Mouse (Mus musculus) heart, postnatal 4 days (tissue): ENCODE data around the gene Grasp. TPM values are rescaled to one million over a fixed set of nuclear protein-coding genes. Genes with fewer than 3 reads are reported as not detected.
A peak's percentile ranks its signal among the peaks of the same experiment; 100 is the strongest.

ENCODE experiments used
- DNase-seq: peaks from one replicate; pipeline ENCODE4 v3.0.0; 2021
- total RNA-seq, 2 experiments: library from RNA; stranded (reverse); gene quantifications; 2 replicates each; pipeline ENCODE4 v1.2.3; 2021

Gene Grasp
- total RNA-seq, 2 experiments from 2014 or later = 13.9 to 15.1 TPM

DNA sequence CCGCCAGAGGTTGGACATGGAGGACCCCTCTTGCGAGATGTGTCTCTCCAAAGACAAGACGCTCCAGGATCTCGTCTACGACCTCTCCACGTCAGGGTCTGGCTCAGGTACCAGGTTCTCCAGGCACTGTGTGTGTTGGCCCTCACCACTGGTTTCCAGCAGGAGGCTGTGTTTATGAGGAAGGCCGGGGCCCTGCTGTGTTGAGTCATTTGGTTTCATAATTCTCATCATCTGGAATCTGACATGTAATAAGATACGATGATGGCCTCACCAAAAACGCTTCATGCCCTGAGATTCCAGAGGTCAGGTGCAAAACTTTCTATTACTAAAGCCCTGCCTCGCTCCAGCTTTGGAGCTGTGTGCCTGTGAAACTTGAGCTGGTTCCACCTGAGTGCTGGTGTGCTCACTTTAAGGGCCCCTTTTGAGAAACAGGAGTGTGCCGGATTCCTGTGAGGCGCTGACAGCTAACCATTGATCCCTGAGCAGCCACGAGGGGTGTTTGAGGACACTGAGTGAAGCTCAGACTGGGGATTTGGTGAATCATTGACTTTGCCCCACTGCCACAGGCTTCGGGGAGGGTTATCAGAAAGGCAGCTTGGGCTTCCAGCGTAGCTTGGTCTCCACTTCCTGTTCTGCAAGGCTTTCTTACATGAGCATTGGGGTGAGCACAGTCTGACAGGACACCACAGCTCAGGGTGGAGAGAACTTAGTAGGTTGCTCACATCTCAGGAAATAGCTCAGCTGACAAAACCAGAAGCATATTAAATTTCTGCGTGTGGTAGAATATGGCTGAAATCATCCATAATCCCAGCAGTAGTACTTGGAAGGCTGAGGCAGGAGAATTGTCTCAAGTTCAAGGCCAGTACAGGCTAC lies 28.8 kb upstream of the Grasp start:
- DNase-seq = no peak

- DNase-seq = no peak
Measured at GRCm38 (mm10) chr15:101196079-101196795, 27.8 kb upstream of the Grasp start.

GRCm38 (mm10) chr15:101196961-101197360 lies 27.0 kb upstream of the Grasp start:
- no peak for DNase-seq

DNA sequence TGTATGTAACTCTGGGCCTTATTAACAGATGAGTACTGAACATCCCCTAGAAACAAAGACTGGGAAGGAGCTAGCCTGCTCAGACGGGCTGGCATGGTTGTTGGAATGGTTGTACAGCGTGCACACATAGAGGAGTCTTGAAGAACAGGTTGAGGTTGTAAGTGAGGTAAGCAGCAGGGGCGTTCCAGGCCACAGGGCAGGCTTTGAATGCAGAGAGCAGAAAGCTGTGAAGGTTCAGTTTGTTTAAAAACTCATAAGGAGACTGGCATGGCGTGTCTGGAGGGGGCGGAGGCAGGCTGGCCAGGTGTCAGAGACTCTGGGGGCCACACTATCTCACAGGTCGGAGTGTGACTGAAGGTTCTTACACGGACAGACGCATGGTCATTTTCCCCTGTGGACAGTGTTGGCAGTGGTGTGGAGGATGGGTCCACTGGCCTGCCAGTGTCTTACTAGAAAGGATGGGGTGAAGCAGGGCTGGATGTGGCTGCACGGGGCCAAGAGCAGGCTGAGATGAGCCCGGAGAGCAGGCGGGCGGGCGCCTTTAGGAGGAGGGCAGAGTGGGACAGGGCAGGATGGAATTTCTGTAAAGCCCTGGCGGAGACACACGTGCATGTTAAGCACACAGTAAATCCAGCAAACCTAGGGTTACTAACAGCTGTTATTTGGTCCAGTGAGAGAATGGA lies 26.4 kb upstream of the Grasp start:
- no peak for DNase-seq

DNA sequence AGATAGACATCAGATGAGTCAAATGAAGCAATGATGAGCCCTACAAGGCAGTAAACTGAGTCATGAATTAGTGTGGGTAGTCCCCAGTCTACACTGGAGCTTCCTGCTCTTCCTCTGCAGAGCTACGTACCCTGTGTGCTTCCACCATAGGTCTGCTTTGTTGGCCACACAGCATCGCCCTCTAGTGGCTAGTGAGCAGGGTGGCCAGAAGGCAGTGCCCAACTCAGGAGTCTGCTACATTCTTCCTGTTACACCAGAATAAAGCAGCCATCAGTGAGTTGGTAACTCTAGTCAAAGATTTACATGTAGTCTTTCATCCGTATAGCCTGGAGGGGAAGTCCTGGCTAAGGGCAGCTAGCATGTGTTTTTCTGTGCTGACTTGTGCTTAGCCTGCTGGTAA lies 25.8 kb upstream of the Grasp start:
- DNase-seq = peak; percentile 81

DNA sequence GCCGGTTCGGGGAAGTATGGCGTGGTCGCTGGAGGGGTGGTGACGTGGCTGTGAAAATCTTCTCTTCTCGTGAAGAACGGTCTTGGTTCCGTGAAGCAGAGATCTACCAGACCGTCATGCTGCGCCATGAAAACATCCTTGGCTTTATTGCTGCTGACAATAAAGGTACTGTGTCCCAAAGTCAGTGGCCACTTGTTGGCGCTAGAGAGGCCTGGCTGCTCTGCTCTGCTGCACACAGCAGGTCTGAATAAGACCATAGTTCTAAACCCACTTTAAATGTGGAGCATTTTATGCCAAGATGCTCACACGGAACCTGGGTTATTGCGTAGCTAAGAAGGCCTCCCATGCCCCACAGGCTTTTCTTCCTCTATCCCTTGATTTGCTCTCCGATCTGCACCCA lies 25.1 kb upstream of the Grasp start:
- DNase-seq = no peak

- DNase-seq = no peak
Measured at GRCm38 (mm10) chr15:101200777-101201295, 23.2 kb upstream of the Grasp start.

- DNase-seq = no peak
Measured at GRCm38 (mm10) chr15:101201414-101201813, 22.6 kb upstream of the Grasp start.

- no peak for DNase-seq
Measured at GRCm38 (mm10) chr15:101203673-101204072, 20.3 kb upstream of the Grasp start.

DNA sequence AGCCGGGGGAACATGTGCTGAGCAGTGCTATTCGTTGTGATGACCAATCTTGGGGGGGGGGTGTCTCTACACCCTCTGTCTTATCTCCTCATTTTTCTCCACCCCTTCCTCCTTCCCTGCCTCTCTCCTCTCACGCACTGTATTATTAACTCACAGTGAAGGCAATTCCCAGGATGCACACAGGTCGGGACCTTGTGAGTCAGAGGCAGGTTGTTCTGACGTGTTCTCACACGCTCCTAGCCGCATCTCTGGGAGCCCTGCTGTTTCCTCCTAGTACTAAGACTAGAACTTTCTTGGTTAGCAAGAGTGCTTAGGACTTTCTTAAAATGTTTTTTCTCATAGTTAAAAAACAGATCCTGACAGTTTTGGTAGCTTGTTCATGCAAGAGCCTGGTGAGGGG lies 19.2 kb upstream of the Grasp start:
- no peak for DNase-seq

- peak; percentile 69 for DNase-seq
Measured at GRCm38 (mm10) chr15:101210228-101210627, 13.8 kb upstream of the Grasp start.

DNA sequence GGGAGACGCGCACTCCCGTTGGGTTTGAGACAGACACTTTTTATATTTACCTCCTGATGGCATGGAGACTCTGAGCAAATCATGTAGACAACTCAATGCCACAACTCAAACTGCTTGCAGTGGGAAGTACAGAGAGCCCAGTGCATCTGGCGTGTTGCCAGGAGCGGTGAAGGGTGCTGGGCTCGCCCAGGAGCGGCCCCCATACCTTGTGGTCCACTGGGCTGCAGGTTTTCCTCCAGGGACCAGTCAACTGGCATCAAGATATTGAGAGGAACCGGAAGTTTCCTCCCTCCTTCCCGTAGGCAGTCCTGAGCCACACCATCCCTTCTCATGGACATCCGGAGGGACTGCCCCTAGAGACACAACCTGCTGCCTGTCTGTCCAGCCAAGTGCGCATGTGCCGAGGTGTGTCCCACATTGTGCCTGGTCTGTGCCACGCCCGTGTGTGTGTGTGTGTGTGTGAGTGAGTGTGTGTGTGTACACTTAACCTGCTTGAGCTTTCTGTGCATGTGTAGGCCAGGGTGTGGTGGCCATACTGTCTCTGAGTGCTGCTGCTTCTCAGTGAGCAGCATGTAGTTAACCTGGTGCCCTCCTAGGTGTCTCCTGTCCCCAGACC lies 12.9 kb upstream of the Grasp start:
- no peak for DNase-seq

GRCm38 (mm10) chr15:101212435-101212834 lies 11.6 kb upstream of the Grasp start:
- DNase-seq = peak; percentile 74

DNA sequence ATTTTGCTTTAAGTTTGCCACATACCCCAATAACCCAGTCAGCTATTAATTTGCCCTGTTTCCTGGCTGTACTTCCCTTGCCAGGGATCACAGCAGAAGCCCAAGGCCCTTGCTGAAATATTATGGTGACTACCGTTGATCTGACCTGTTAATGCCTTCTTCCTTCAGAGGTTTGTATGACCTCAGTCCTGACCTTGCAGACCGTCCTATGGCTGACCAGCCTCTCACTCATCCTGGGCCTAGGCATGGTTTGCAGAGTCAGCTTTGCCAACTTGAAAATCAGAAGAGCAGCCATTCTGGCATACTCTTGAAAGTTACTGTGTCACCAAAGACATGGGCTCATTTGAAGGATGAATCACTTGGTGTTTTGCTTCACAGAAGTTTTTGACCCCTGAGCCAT lies 8.9 kb upstream of the Grasp start:
- no peak for DNase-seq

GRCm38 (mm10) chr15:101216036-101216435 lies 8.0 kb upstream of the Grasp start:
- no peak for DNase-seq

GRCm38 (mm10) chr15:101220905-101221297 lies 3.1 kb upstream of the Grasp start:
- no peak for DNase-seq

DNA sequence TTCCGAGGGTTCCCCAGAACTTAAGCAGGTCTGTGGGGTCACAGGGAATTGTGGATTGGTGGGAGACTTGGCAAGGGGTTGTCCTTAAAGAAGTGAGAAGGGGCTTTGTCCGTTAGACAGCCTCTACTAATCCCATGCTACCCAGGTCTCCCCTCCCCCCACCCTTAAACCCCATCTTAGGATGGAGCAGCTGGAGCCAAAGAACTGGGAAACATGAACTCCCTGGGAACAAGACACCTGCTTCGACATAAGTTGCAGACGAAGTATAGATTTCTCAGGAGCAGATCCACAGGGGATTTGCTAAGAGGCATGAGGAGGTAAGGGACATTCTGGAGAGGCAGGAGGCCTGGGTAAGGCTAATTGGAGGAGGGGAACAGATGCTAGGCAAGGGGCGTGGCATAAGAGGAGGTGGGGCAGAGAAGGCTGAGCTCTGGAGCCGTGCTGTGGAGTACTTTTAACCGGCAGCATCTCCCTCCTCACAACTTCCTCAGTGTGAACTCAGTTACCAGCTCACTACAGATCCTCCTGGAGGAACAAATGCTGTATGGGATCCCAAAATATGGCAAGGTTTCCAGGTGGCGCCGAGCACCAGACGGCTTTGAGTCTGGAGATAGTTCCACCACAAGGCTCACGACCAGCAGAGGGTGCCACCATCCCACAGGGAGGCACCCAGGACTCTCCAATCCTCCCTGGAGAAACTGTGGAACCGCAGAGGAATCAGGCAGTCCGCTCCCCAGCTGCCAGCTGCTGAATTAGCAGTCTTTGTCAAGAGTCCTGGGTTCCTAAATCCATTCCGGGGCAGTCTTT lies 2.5 kb upstream of the Grasp start:
- peak; percentile 94 for DNase-seq

GRCm38 (mm10) chr15:101222897-101223482 lies 998 bp upstream of the Grasp start:
- DNase-seq = no peak

GRCm38 (mm10) chr15:101223596-101223995 lies 392 bp upstream of the Grasp start:
- no peak for DNase-seq

- DNase-seq = no peak
Measured at GRCm38 (mm10) chr15:101224977-101225376, 989 bp downstream of the Grasp start.

GRCm38 (mm10) chr15:101227971-101228370 lies 4.0 kb downstream of the Grasp start:
- DNase-seq = peak; percentile 87
